Mouse (Mus musculus): ENCODE measurements around the gene Inhbe.

Inhbe gene

GRCm38 (mm10) chr10:127353909-127354895 lies at the start of gene Inhbe:
Inhbe (minus strand) TSS chr10:127354411.
- peak; percentile 82 for ATAC-seq (ENCODE audit: low TSS enrichment)

GRCm38 (mm10) chr10:127391774-127392173 lies 37.6 kb upstream of the Inhbe start:
- ATAC-seq (ENCODE audit: low TSS enrichment), result no peak

- no peak for ATAC-seq (ENCODE audit: low TSS enrichment)
Observed at GRCm38 (mm10) chr10:127381743-127382134, 27.5 kb upstream of the Inhbe start.

GRCm38 (mm10) chr10:127380767-127381742 lies 26.8 kb upstream of the Inhbe start:
- ATAC-seq (ENCODE audit: low TSS enrichment), result 0 out of 2 replicates have a peak, but pooled peaks have one; percentile 7

- peak; percentile 98 for ATAC-seq (ENCODE audit: low TSS enrichment)
Observed at GRCm38 (mm10) chr10:127380251-127380691, 26.1 kb upstream of the Inhbe start, which contains the start of gene R3hdm2. R3hdm2 (plus strand) TSS chr10:127380327.

GRCm38 (mm10) chr10:127379654-127380053 lies 25.4 kb upstream of the Inhbe start:
- ATAC-seq (ENCODE audit: low TSS enrichment), result no peak

GRCm38 (mm10) chr10:127377700-127378099 lies 23.5 kb upstream of the Inhbe start:
- no peak for ATAC-seq (ENCODE audit: low TSS enrichment)

GRCm38 (mm10) chr10:127371023-127371422 lies 16.8 kb upstream of the Inhbe start:
- no peak for ATAC-seq (ENCODE audit: low TSS enrichment)

GRCm38 (mm10) chr10:127369834-127370820 lies 15.9 kb upstream of the Inhbe start, which contains the start of gene Inhbc:
Inhbc (minus strand) TSS chr10:127370431.
- no peak for ATAC-seq (ENCODE audit: low TSS enrichment)

GRCm38 (mm10) chr10:127368273-127368672 lies 14.1 kb upstream of the Inhbe start:
- ATAC-seq (ENCODE audit: low TSS enrichment), result no peak

- no peak; the same call in 1 of the 2 replicates for ATAC-seq (ENCODE audit: low TSS enrichment)
Observed at GRCm38 (mm10) chr10:127367116-127367515, 12.9 kb upstream of the Inhbe start.

- no peak for ATAC-seq (ENCODE audit: low TSS enrichment)
Observed at GRCm38 (mm10) chr10:127360714-127361113, 6.5 kb upstream of the Inhbe start.

GRCm38 (mm10) chr10:127355336-127355735 lies 1.1 kb upstream of the Inhbe start:
- ATAC-seq (ENCODE audit: low TSS enrichment), result no peak

- no peak for ATAC-seq (ENCODE audit: low TSS enrichment)
Observed at GRCm38 (mm10) chr10:127352766-127353165, 1.4 kb downstream of the Inhbe start.

GRCm38 (mm10) chr10:127352187-127352586 lies 2.0 kb downstream of the Inhbe start:
- ATAC-seq (ENCODE audit: low TSS enrichment), result no peak

GRCm38 (mm10) chr10:127351719-127352118 lies 2.5 kb downstream of the Inhbe start:
- no peak for ATAC-seq (ENCODE audit: low TSS enrichment)

GRCm38 (mm10) chr10:127351285-127351595 lies 3.0 kb downstream of the Inhbe start:
- no peak for ATAC-seq (ENCODE audit: low TSS enrichment)

- peak; percentile 49 for ATAC-seq (ENCODE audit: low TSS enrichment)
Observed at GRCm38 (mm10) chr10:127350594-127351284, 3.5 kb downstream of the Inhbe start.

- peak; percentile 35; the same call in 1 of the 2 replicates for ATAC-seq (ENCODE audit: low TSS enrichment)
Observed at GRCm38 (mm10) chr10:127349810-127350209, 4.4 kb downstream of the Inhbe start.

- no peak for ATAC-seq (ENCODE audit: low TSS enrichment)
Observed at GRCm38 (mm10) chr10:127348957-127349356, 5.3 kb downstream of the Inhbe start.
